Mouse (Mus musculus) embryonic stem cell, embryonic (primary cell): ENCODE data around the gene Ttc7b.

Experiments
- CTCF ChIA-PET, 4 experiments: fragments of 300-600 bp in 2 of 4; fragments of 350-600 bp in 2 of 4; sonication (Branson Sonifier 250); formaldehyde crosslinking; loops; one replicate each; lab custom pipeline; 2022; ENCODE audit warnings: inconsistent platforms in 2 of 4; lab: Charles Lee
- POLR2A ChIA-PET, 4 experiments: fragments of 300-600 bp in 2 of 4; fragments of 350-600 bp in 2 of 4; sonication (Branson Sonifier 250); formaldehyde crosslinking; loops; one replicate each; lab custom pipeline; 2022; ENCODE audit warnings: antibody characterized with exemption in 4 of 4, inconsistent platforms in 1 of 4; lab: Charles Lee

The Ttc7b gene

GRCm38 (mm10) chr12:100530871-100531270 lies 10.2 kb upstream of the Ttc7b start:
- ChIA-PET POLR2A (interaction anchor here in 2 of 4 experiments (7.4 to 9.8 kb wide), 2 partner anchors 8 to 14 kb away, joined by 78 to 96 read pairs; partner anchors contain the start of gene Ttc7b (in 2 of the 2)), CTCF (interaction anchor here in 1 of 4 experiments (0.8 kb wide), 1 partner anchor 11 kb away, joined by 3 read pairs; no protein-coding TSS in a partner anchor)

GRCm38 (mm10) chr12:100529651-100530050 lies 9.0 kb upstream of the Ttc7b start:
- POLR2A ChIA-PET = interaction anchor here (0.7 to 9.8 kb wide), 17 partner anchors 7 to 467 kb away, joined by 3 to 96 read pairs (median 4); partner anchors contain the start of gene Ttc7b (in 3 of the 4)
- CTCF ChIA-PET = interaction anchor here in 1 of 4 experiments (1.1 kb wide), 1 partner anchor 363 kb away, joined by 3 read pairs; no protein-coding TSS in a partner anchor

GRCm38 (mm10) chr12:100529172-100529571 lies 8.5 kb upstream of the Ttc7b start:
- CTCF ChIA-PET = interaction anchor here in 2 of 4 experiments (0.7 to 1.1 kb wide), 3 partner anchors 48 to 430 kb away, joined by 3 read pairs; no protein-coding TSS in a partner anchor
- POLR2A ChIA-PET = interaction anchor here in 3 of 4 experiments (0.7 to 9.8 kb wide), 20 partner anchors 6 to 467 kb away, joined by 3 to 96 read pairs (median 4); partner anchors contain the start of genes Ttc7b (in 2 of the 3) and Nrde2 (in 1 of the 3)

- ChIA-PET CTCF (interaction anchor here in 1 of 4 experiments (1.1 kb wide), 1 partner anchor 47 kb away, joined by 3 read pairs; no protein-coding TSS in a partner anchor), POLR2A (interaction anchor here in 3 of 4 experiments (0.6 to 9.8 kb wide), 14 partner anchors 5 to 476 kb away, joined by 3 to 96 read pairs (median 4); partner anchors contain the start of genes Ttc7b (in 2 of the 3) and Nrde2 (in 1 of the 3))
Observed at GRCm38 (mm10) chr12:100528246-100528645, 7.6 kb upstream of the Ttc7b start.

GRCm38 (mm10) chr12:100527753-100528152 lies 7.1 kb upstream of the Ttc7b start:
- ChIA-PET CTCF (interaction anchor here in 1 of 4 experiments (1.0 kb wide), 1 partner anchor 322 kb away, joined by 3 read pairs; no protein-coding TSS in a partner anchor), POLR2A (interaction anchor here in 3 of 4 experiments (0.5 to 9.8 kb wide), 16 partner anchors 5 to 476 kb away, joined by 3 to 96 read pairs (median 4); partner anchors contain the start of gene Ttc7b (in 2 of the 3))

- POLR2A ChIA-PET = interaction anchor here (0.5 to 7.4 kb wide), 16 partner anchors 9 to 477 kb away, joined by 3 to 78 read pairs (median 4); partner anchors contain the start of gene Ttc7b (in 1 of the 4)
- CTCF ChIA-PET = interaction anchor here in 1 of 4 experiments (1.0 kb wide), 1 partner anchor 322 kb away, joined by 3 read pairs; no protein-coding TSS in a partner anchor
Observed at GRCm38 (mm10) chr12:100527241-100527640, 6.6 kb upstream of the Ttc7b start.

- ChIA-PET CTCF (interaction anchor here in 1 of 4 experiments (0.6 to 0.7 kb wide), 2 partner anchors 210 to 237 kb away, joined by 3 to 4 read pairs; no protein-coding TSS in a partner anchor), POLR2A (interaction anchor here in 3 of 4 experiments (0.7 to 7.7 kb wide), 10 partner anchors 6 to 366 kb away, joined by 3 to 96 read pairs (median 5); partner anchors contain the start of gene Ttc7b (in 1 of the 3))
Observed at GRCm38 (mm10) chr12:100525939-100526338, 5.3 kb upstream of the Ttc7b start.

- POLR2A ChIA-PET = interaction anchor here (0.6 to 10.7 kb wide), 25 partner anchors 8 to 487 kb away, joined by 3 to 96 read pairs (median 4); no protein-coding TSS in a partner anchor
- CTCF ChIA-PET = interaction anchor here in 3 of 4 experiments (0.6 to 1.2 kb wide), 9 partner anchors 8 to 333 kb away, joined by 3 to 4 read pairs (median 3); no protein-coding TSS in a partner anchor
Observed at GRCm38 (mm10) chr12:100520077-100520793, 391 bp downstream of the Ttc7b start.

GRCm38 (mm10) chr12:100519684-100520076 lies 946 bp downstream of the Ttc7b start:
- ChIA-PET CTCF (interaction anchor here in 3 of 4 experiments (0.6 to 1.2 kb wide), 9 partner anchors 11 to 332 kb away, joined by 3 to 4 read pairs (median 3); no protein-coding TSS in a partner anchor), POLR2A (interaction anchor here (0.6 to 10.7 kb wide), 25 partner anchors 8 to 488 kb away, joined by 3 to 96 read pairs (median 4); no protein-coding TSS in a partner anchor)

- ChIA-PET POLR2A (interaction anchor here (0.6 to 10.7 kb wide), 15 partner anchors 8 to 336 kb away, joined by 3 to 78 read pairs (median 4); no protein-coding TSS in a partner anchor), CTCF (interaction anchor here in 1 of 4 experiments (1.0 kb wide), 1 partner anchor 14 kb away, joined by 3 read pairs; no protein-coding TSS in a partner anchor)
Observed at GRCm38 (mm10) chr12:100517371-100517770, 3.3 kb downstream of the Ttc7b start.

- CTCF ChIA-PET = no interaction called here
- POLR2A ChIA-PET = interaction anchor here in 3 of 4 experiments (1.2 to 10.7 kb wide), 8 partner anchors 7 to 20 kb away, joined by 3 to 78 read pairs (median 8); no protein-coding TSS in a partner anchor
Observed at GRCm38 (mm10) chr12:100516161-100516838, 4.3 kb downstream of the Ttc7b start.

- POLR2A ChIA-PET = interaction anchor here in 3 of 4 experiments (0.7 to 10.7 kb wide), 6 partner anchors 10 to 21 kb away, joined by 3 to 78 read pairs (median 8); no protein-coding TSS in a partner anchor
- CTCF ChIA-PET = no interaction called here
Observed at GRCm38 (mm10) chr12:100515493-100515892, 5.1 kb downstream of the Ttc7b start.

- POLR2A ChIA-PET = interaction anchor here in 2 of 4 experiments (1.2 to 10.7 kb wide), 4 partner anchors 11 to 19 kb away, joined by 3 to 78 read pairs (median 6); no protein-coding TSS in a partner anchor
- CTCF ChIA-PET = no interaction called here
Observed at GRCm38 (mm10) chr12:100514611-100515010, 6.0 kb downstream of the Ttc7b start.

GRCm38 (mm10) chr12:100513131-100513530 lies 7.5 kb downstream of the Ttc7b start:
- ChIA-PET POLR2A (interaction anchor here in 3 of 4 experiments (0.7 to 10.7 kb wide), 15 partner anchors 9 to 365 kb away, joined by 3 to 78 read pairs (median 3); no protein-coding TSS in a partner anchor), CTCF (interaction anchor here (0.6 to 1.8 kb wide), 5 partner anchors 9 to 440 kb away, joined by 3 to 8 read pairs (median 3); no protein-coding TSS in a partner anchor)

- ChIA-PET POLR2A (interaction anchor here in 3 of 4 experiments (0.7 to 10.7 kb wide), 6 partner anchors 7 to 32 kb away, joined by 3 to 78 read pairs (median 4); partner anchors contain the start of gene Ttc7b (in 1 of the 3)), CTCF (interaction anchor here in 2 of 4 experiments (0.8 to 1.8 kb wide), 3 partner anchors 8 to 32 kb away, joined by 3 to 5 read pairs (median 4); partner anchors contain the start of gene Ttc7b (in 1 of the 2))
Observed at GRCm38 (mm10) chr12:100512641-100513040, 8.0 kb downstream of the Ttc7b start.

GRCm38 (mm10) chr12:100509615-100510282 lies 10.9 kb downstream of the Ttc7b start:
- CTCF ChIA-PET = interaction anchor here in 2 of 4 experiments (0.6 to 1.6 kb wide), 2 partner anchors 340 to 341 kb away, joined by 3 to 4 read pairs; no protein-coding TSS in a partner anchor
- POLR2A ChIA-PET = interaction anchor here in 2 of 4 experiments (0.9 to 3.2 kb wide), 8 partner anchors 7 to 350 kb away, joined by 3 to 9 read pairs (median 4); partner anchors contain the start of gene Nrde2 (in 1 of the 2)
